Mouse (Mus musculus): ENCODE measurements at regions not wholly inside any gene's neighbourhood (a gene's known extent, or its start where the extent isn't known, plus 50 kb on each side); places are given as distances from the start of the nearest gene placed in this dataset.

GRCm38 (mm10) chr8:126659691-126660657 lies 66.2 kb upstream of the Irf2bp2 start:
- peak overlapping the region; percentile 23; the same call in 1 of the 2 replicates for H3K4me2 ChIP-seq (replicated peaks)
- DNase-seq (ENCODE audit: low spot score) (no peak), ATAC-seq (ENCODE audit: low FRiP score) (no peak)
- peaks cover 62% of the 10 kb centered on the region for H3K4me1 ChIP-seq (replicated peaks; ENCODE audit: control insufficient read depth, insufficient read depth, low read length)
- no peaks in the 10 kb centered on the region for H3K36me3 ChIP-seq (replicated peaks; ENCODE audit: control insufficient read depth, insufficient read depth)
- H3K9me3 ChIP-seq (ENCODE audit: control insufficient read depth, low read length): no peaks in the 10 kb centered on the region
- 58% methylated on average over 12 of the region's 12 CpGs for WGBS
- H3K27ac ChIP-seq: peak overlapping the region; percentile 98
- H3K9ac ChIP-seq: peak overlapping the region; percentile 45
- no peak overlapping the region for H3K4me3 ChIP-seq (replicated peaks; ENCODE audit: low read length)
- no peaks in the 10 kb centered on the region for H3K27me3 ChIP-seq (ENCODE audit: control insufficient read depth, insufficient read depth, low read length)

GRCm38 (mm10) chr8:126657546-126657945 lies 63.8 kb upstream of the Irf2bp2 start:
- no peak overlapping the region for H3K9ac ChIP-seq
- no peak overlapping the region for H3K4me3 ChIP-seq (replicated peaks; ENCODE audit: low read length)
- peaks cover 45% of the 10 kb centered on the region for H3K4me1 ChIP-seq (replicated peaks; ENCODE audit: control insufficient read depth, insufficient read depth, low read length)
- H3K36me3 ChIP-seq (replicated peaks; ENCODE audit: control insufficient read depth, insufficient read depth): no peaks in the 10 kb centered on the region
- no peaks in the 10 kb centered on the region for H3K9me3 ChIP-seq (ENCODE audit: control insufficient read depth, low read length)
- WGBS: 77% methylated on average over 6 of the region's 6 CpGs
- H3K27me3 ChIP-seq (ENCODE audit: control insufficient read depth, insufficient read depth, low read length): no peaks in the 10 kb centered on the region
- DNase-seq (ENCODE audit: low spot score): no peak
- no peak overlapping the region for H3K4me2 ChIP-seq (replicated peaks)
- ATAC-seq (ENCODE audit: low FRiP score): no peak
- no peak overlapping the region for H3K27ac ChIP-seq

GRCm38 (mm10) chr8:126656554-126657260 lies 62.9 kb upstream of the Irf2bp2 start:
- H3K27me3 ChIP-seq (ENCODE audit: control insufficient read depth, insufficient read depth, low read length): no peaks in the 10 kb centered on the region
- ATAC-seq (ENCODE audit: low FRiP score) (no peak), DNase-seq (ENCODE audit: low spot score) (no peak)
- H3K4me2 ChIP-seq (replicated peaks): no peak overlapping the region
- H3K9me3 ChIP-seq (ENCODE audit: control insufficient read depth, low read length): no peaks in the 10 kb centered on the region
- peaks cover 37% of the 10 kb centered on the region for H3K4me1 ChIP-seq (replicated peaks; ENCODE audit: control insufficient read depth, insufficient read depth, low read length)
- no peak overlapping the region for H3K4me3 ChIP-seq (replicated peaks; ENCODE audit: low read length)
- WGBS: 89% methylated on average over 10 of the region's 10 CpGs
- H3K27ac ChIP-seq: no peak overlapping the region
- no peak overlapping the region for H3K9ac ChIP-seq
- H3K36me3 ChIP-seq (replicated peaks; ENCODE audit: control insufficient read depth, insufficient read depth): no peaks in the 10 kb centered on the region

GRCm38 (mm10) chr8:126655565-126655964 lies 61.8 kb upstream of the Irf2bp2 start:
- ATAC-seq (ENCODE audit: low FRiP score) (no peak), DNase-seq (ENCODE audit: low spot score) (no peak)
- Histone ChIP-seq H3K9me3 (ENCODE audit: control insufficient read depth, low read length) (no peaks in the 10 kb centered on the region), H3K27me3 (ENCODE audit: control insufficient read depth, insufficient read depth, low read length) (no peaks in the 10 kb centered on the region), H3K4me3 (replicated peaks; ENCODE audit: low read length) (no peak overlapping the region), H3K27ac (no peak overlapping the region), H3K9ac (no peak overlapping the region), H3K36me3 (replicated peaks; ENCODE audit: control insufficient read depth, insufficient read depth) (no peaks in the 10 kb centered on the region), H3K4me1 (replicated peaks; ENCODE audit: control insufficient read depth, insufficient read depth, low read length) (peaks cover 25% of the 10 kb centered on the region), H3K4me2 (replicated peaks) (no peak overlapping the region)
- 60% methylated on average over 2 of the region's 2 CpGs for WGBS

GRCm38 (mm10) chr8:126654353-126654752 lies 60.6 kb upstream of the Irf2bp2 start:
- DNase-seq (ENCODE audit: low spot score) (no peak), ATAC-seq (ENCODE audit: low FRiP score) (no peak)
- 57% methylated on average over 7 of the region's 7 CpGs for WGBS
- H3K27me3 ChIP-seq (ENCODE audit: control insufficient read depth, insufficient read depth, low read length): no peaks in the 10 kb centered on the region
- no peak overlapping the region for H3K4me3 ChIP-seq (replicated peaks; ENCODE audit: low read length)
- H3K36me3 ChIP-seq (replicated peaks; ENCODE audit: control insufficient read depth, insufficient read depth): no peaks in the 10 kb centered on the region
- H3K9ac ChIP-seq: no peak overlapping the region; the same call in 1 of the 2 replicates
- H3K9me3 ChIP-seq (ENCODE audit: control insufficient read depth, low read length): no peaks in the 10 kb centered on the region
- peak overlapping the region; percentile 84 for H3K27ac ChIP-seq
- peaks cover 13% of the 10 kb centered on the region for H3K4me1 ChIP-seq (replicated peaks; ENCODE audit: control insufficient read depth, insufficient read depth, low read length)
- H3K4me2 ChIP-seq (replicated peaks): no peak overlapping the region

- no peak overlapping the region for H3K27ac ChIP-seq
- no peaks in the 10 kb centered on the region for H3K9me3 ChIP-seq (ENCODE audit: control insufficient read depth, low read length)
- H3K4me2 ChIP-seq (replicated peaks): no peak overlapping the region
- no peaks in the 10 kb centered on the region for H3K27me3 ChIP-seq (ENCODE audit: control insufficient read depth, insufficient read depth, low read length)
- H3K4me3 ChIP-seq (replicated peaks; ENCODE audit: low read length): no peak overlapping the region
- DNase-seq (ENCODE audit: low spot score) (no peak), ATAC-seq (ENCODE audit: low FRiP score) (no peak)
- WGBS: 92% methylated on average over 5 of the region's 5 CpGs
- peaks cover 12% of the 10 kb centered on the region for H3K4me1 ChIP-seq (replicated peaks; ENCODE audit: control insufficient read depth, insufficient read depth, low read length)
- no peaks in the 10 kb centered on the region for H3K36me3 ChIP-seq (replicated peaks; ENCODE audit: control insufficient read depth, insufficient read depth)
- no peak overlapping the region for H3K9ac ChIP-seq
Measured at GRCm38 (mm10) chr8:126652151-126652550, 58.4 kb upstream of the Irf2bp2 start.

GRCm38 (mm10) chr8:126650945-126651344 lies 57.2 kb upstream of the Irf2bp2 start:
- no peaks in the 10 kb centered on the region for H3K9me3 ChIP-seq (ENCODE audit: control insufficient read depth, low read length)
- H3K9ac ChIP-seq: no peak overlapping the region
- no peak overlapping the region for H3K4me3 ChIP-seq (replicated peaks; ENCODE audit: low read length)
- H3K4me1 ChIP-seq (replicated peaks; ENCODE audit: control insufficient read depth, insufficient read depth, low read length): peaks cover 12% of the 10 kb centered on the region
- H3K27ac ChIP-seq: no peak overlapping the region
- no peak for ATAC-seq (ENCODE audit: low FRiP score)
- 93% methylated on average over 8 of the region's 8 CpGs for WGBS
- no peaks in the 10 kb centered on the region for H3K36me3 ChIP-seq (replicated peaks; ENCODE audit: control insufficient read depth, insufficient read depth)
- no peak overlapping the region for H3K4me2 ChIP-seq (replicated peaks)
- H3K27me3 ChIP-seq (ENCODE audit: control insufficient read depth, insufficient read depth, low read length): no peaks in the 10 kb centered on the region
- no peak for DNase-seq (ENCODE audit: low spot score)

GRCm38 (mm10) chr8:126649305-126649704 lies 55.5 kb upstream of the Irf2bp2 start:
- H3K9ac ChIP-seq: no peak overlapping the region
- DNase-seq (ENCODE audit: low spot score): no peak
- H3K36me3 ChIP-seq (replicated peaks; ENCODE audit: control insufficient read depth, insufficient read depth): no peaks in the 10 kb centered on the region
- H3K4me3 ChIP-seq (replicated peaks; ENCODE audit: low read length): no peak overlapping the region
- H3K9me3 ChIP-seq (ENCODE audit: control insufficient read depth, low read length): no peaks in the 10 kb centered on the region
- H3K27me3 ChIP-seq (ENCODE audit: control insufficient read depth, insufficient read depth, low read length): no peaks in the 10 kb centered on the region
- no peak overlapping the region for H3K4me2 ChIP-seq (replicated peaks)
- H3K4me1 ChIP-seq (replicated peaks; ENCODE audit: control insufficient read depth, insufficient read depth, low read length): peaks cover under 1% of the 10 kb centered on the region
- 83% methylated on average over 1 of the region's 1 CpGs for WGBS
- no peak for ATAC-seq (ENCODE audit: low FRiP score)
- H3K27ac ChIP-seq: no peak overlapping the region

- 39% methylated on average over 1 of the region's 1 CpGs for WGBS
Measured at GRCm38 (mm10) chr8:126647350-126647749, 53.6 kb upstream of the Irf2bp2 start.

More at GRCm38 (mm10) chr8:126647350-126647749, 53.6 kb upstream of the Irf2bp2 start:
- no peak overlapping the region for H3K4me3 ChIP-seq (replicated peaks; ENCODE audit: low read length)
- ATAC-seq (ENCODE audit: low FRiP score) (no peak), DNase-seq (ENCODE audit: low spot score) (no peak)
- H3K27me3 ChIP-seq (ENCODE audit: control insufficient read depth, insufficient read depth, low read length): no peaks in the 10 kb centered on the region
- no peaks in the 10 kb centered on the region for H3K36me3 ChIP-seq (replicated peaks; ENCODE audit: control insufficient read depth, insufficient read depth)
- no peak overlapping the region for H3K9ac ChIP-seq
- no peak overlapping the region for H3K4me2 ChIP-seq (replicated peaks)
- H3K9me3 ChIP-seq (ENCODE audit: control insufficient read depth, low read length): no peaks in the 10 kb centered on the region
- H3K4me1 ChIP-seq (replicated peaks; ENCODE audit: control insufficient read depth, insufficient read depth, low read length): no peaks in the 10 kb centered on the region
- no peak overlapping the region for H3K27ac ChIP-seq

All from hindbrain, embryonic 14.5 days (tissue).